Mouse (Mus musculus): ENCODE results near the gene Cdc14a. TPM values are rescaled to one million over a fixed set of nuclear protein-coding genes. Genes with fewer than 3 reads are reported as not detected.

Cdc14a gene
- total and polyA plus RNA-seq, 3 experiments: 2.6 to 5.9 TPM; not detected in 1

GRCm38 (mm10) chr3:116337840-116338239, 86.0 kb downstream of the Cdc14a start:
- Histone ChIP-seq H3K9ac (ENCODE audit: control insufficient read depth, low read depth, low read length, poor library complexity, severe bottlenecking) (no peak overlapping the region), H3K4me1 (ENCODE audit: control insufficient read depth in 1 of 2, insufficient read depth in 2 of 2, low read length in 2 of 2) (0 out of 4 replicates have a peak, but pooled peaks cover 0 to 2% of the 10 kb centered on the region in 2 experiments), H3K27ac (ENCODE audit: control insufficient read depth, low read depth, low read length) (no peak overlapping the region), H3K36me3 (ENCODE audit: control insufficient read depth in 1 of 2, insufficient read depth in 2 of 2, low read length in 2 of 2) (no peaks in the 10 kb centered on the region), H3K4me3 (ENCODE audit: control insufficient read depth in 1 of 2, insufficient read depth in 1 of 2, low read depth in 2 of 2, low read length in 2 of 2) (no peak overlapping the region), H3K9me3 (replicated peaks; ENCODE audit: insufficient read depth, low read length) (no peaks in the 10 kb centered on the region), H3K79me2 (ENCODE audit: control insufficient read depth, insufficient read depth, low read length, poor library complexity) (no peaks in the 10 kb centered on the region), H3K27me3 (ENCODE audit: control insufficient read depth in 1 of 2, insufficient read depth in 2 of 2, low read length in 2 of 2) (no peaks in the 10 kb centered on the region)
- no peak for TF ChIP-seq CTCF (IDR thresholded peaks at IDR 0.05 in 2 of 3, conservative IDR thresholded peaks at IDR 0.05 in 1 of 3; ENCODE audit: control insufficient read depth in 1 of 3, insufficient read depth in 1 of 3, low read depth in 2 of 3, low read length in 3 of 3, poor library complexity in 1 of 3, severe bottlenecking in 1 of 3)
- DNase-seq (ENCODE audit: low read depth, low spot score): no peak

GRCm38 (mm10) chr3:116335036-116335435, 88.8 kb downstream of the Cdc14a start:
- Histone ChIP-seq H3K4me3 (ENCODE audit: control insufficient read depth in 1 of 2, insufficient read depth in 1 of 2, low read depth in 2 of 2, low read length in 2 of 2) (no peak overlapping the region), H3K27ac (ENCODE audit: control insufficient read depth, low read depth, low read length) (no peak overlapping the region), H3K27me3 (ENCODE audit: control insufficient read depth in 1 of 2, insufficient read depth in 2 of 2, low read length in 2 of 2) (no peaks in the 10 kb centered on the region), H3K36me3 (ENCODE audit: control insufficient read depth in 1 of 2, insufficient read depth in 2 of 2, low read length in 2 of 2) (no peaks in the 10 kb centered on the region), H3K79me2 (ENCODE audit: control insufficient read depth, insufficient read depth, low read length, poor library complexity) (no peaks in the 10 kb centered on the region), H3K9me3 (replicated peaks; ENCODE audit: insufficient read depth, low read length) (no peaks in the 10 kb centered on the region), H3K9ac (ENCODE audit: control insufficient read depth, low read depth, low read length, poor library complexity, severe bottlenecking) (no peak overlapping the region), H3K4me1 (ENCODE audit: control insufficient read depth in 1 of 2, insufficient read depth in 2 of 2, low read length in 2 of 2) (0 out of 4 replicates have a peak, but pooled peaks cover 0 to 2% of the 10 kb centered on the region in 2 experiments)
- TF ChIP-seq TCF12 (IDR thresholded peaks at IDR 0.05; ENCODE audit: low read depth, low read length) (no peak), SMC3 (IDR thresholded peaks at IDR 0.05; ENCODE audit: low read depth, low read length) (no peak), RCOR1 (IDR thresholded peaks at IDR 0.05; ENCODE audit: low read depth, low read length) (no peak), ZNF384 (IDR thresholded peaks at IDR 0.05; ENCODE audit: low read depth, low read length) (no peak), POLR2AphosphoS2 (IDR thresholded peaks at IDR 0.05; ENCODE audit: low read length) (no peak), GABPA (IDR thresholded peaks at IDR 0.05; ENCODE audit: low read depth, low read length) (no peak), MEF2A (IDR thresholded peaks at IDR 0.05; ENCODE audit: extremely low read depth, insufficient replicate concordance, low read depth, low read length, poor library complexity, severe bottlenecking) (no peak), TBP (IDR thresholded peaks at IDR 0.05; ENCODE audit: low read depth, low read length) (no peak)
- DNase-seq (ENCODE audit: low read depth, low spot score): no peak

- no peak for DNase-seq (ENCODE audit: low read depth, low spot score)
- H3K9me3 ChIP-seq (replicated peaks; ENCODE audit: insufficient read depth, low read length): no peaks in the 10 kb centered on the region
- no peak overlapping the region for H3K4me3 ChIP-seq (ENCODE audit: control insufficient read depth in 1 of 2, insufficient read depth in 1 of 2, low read depth in 2 of 2, low read length in 2 of 2)
- H3K4me1 ChIP-seq (ENCODE audit: control insufficient read depth in 1 of 2, insufficient read depth in 2 of 2, low read length in 2 of 2): 0 out of 4 replicates have a peak, but pooled peaks cover 0 to 2% of the 10 kb centered on the region in 2 experiments
- H3K27me3 ChIP-seq (ENCODE audit: control insufficient read depth in 1 of 2, insufficient read depth in 2 of 2, low read length in 2 of 2): no peaks in the 10 kb centered on the region
- no peaks in the 10 kb centered on the region for H3K79me2 ChIP-seq (ENCODE audit: control insufficient read depth, insufficient read depth, low read length, poor library complexity)
- H3K9ac ChIP-seq (ENCODE audit: control insufficient read depth, low read depth, low read length, poor library complexity, severe bottlenecking): no peak overlapping the region
- no peaks in the 10 kb centered on the region for H3K36me3 ChIP-seq (ENCODE audit: control insufficient read depth in 1 of 2, insufficient read depth in 2 of 2, low read length in 2 of 2)
- TF ChIP-seq CHD1 (IDR thresholded peaks at IDR 0.05; ENCODE audit: low read depth, low read length) (no peak), MAZ (IDR thresholded peaks at IDR 0.05; ENCODE audit: low read depth, low read length) (no peak)
- no peak overlapping the region for H3K27ac ChIP-seq (ENCODE audit: control insufficient read depth, low read depth, low read length)
Observed at GRCm38 (mm10) chr3:116333711-116334110, 90.1 kb downstream of the Cdc14a start.
